Mouse (Mus musculus): ENCODE results near the gene Tmem131. TPM values are rescaled to one million over a fixed set of nuclear protein-coding genes. Genes with fewer than 3 reads are reported as not detected.

Tmem131 gene
- 18.5 and 19.9 TPM in 2 replicates for polyA plus RNA-seq (2016; fragmentation: Nextera tagmentation; extraction: Ambion mirVana)

GRCm38 (mm10) chr1:36943653-36944052, at the start of gene Tmem131:
TSS of gene Tmem131 (minus strand) at chr1:36943666.
- H3K4me1 ChIP-seq = no peaks in the 10 kb centered on the region
- no peak within 1 kb of the TSS for H3K4me2 ChIP-seq (replicated peaks)
- H3K9ac ChIP-seq = no peak within 1 kb of the TSS
- no peaks in the 10 kb centered on the region for H3K9me3 ChIP-seq
- H3K36me3 ChIP-seq = no peaks in the 10 kb centered on the region
- 74% methylated on average over 5 of the region's 5 CpGs for WGBS
- H3K4me3 ChIP-seq = no peak within 1 kb of the TSS
- no peaks in the 10 kb centered on the region for H3K27me3 ChIP-seq
- ATAC-seq (ENCODE audit: insufficient number of reproducible peaks, insufficient read depth, low FRiP score, low TSS enrichment) = no peak
- no peak within 1 kb of the TSS for H3K27ac ChIP-seq

- Histone ChIP-seq H3K9me3 (no peaks in the 10 kb centered on the region), H3K36me3 (no peaks in the 10 kb centered on the region), H3K4me2 (replicated peaks) (no peak overlapping the region), H3K27ac (no peak overlapping the region), H3K4me3 (no peak overlapping the region), H3K9ac (no peak overlapping the region), H3K27me3 (0 out of 2 replicates have a peak, but pooled peaks cover 8% of the 10 kb centered on the region), H3K4me1 (no peaks in the 10 kb centered on the region)
- 78% methylated on average over 6 of the region's 6 CpGs for WGBS
- no peak for ATAC-seq (ENCODE audit: insufficient number of reproducible peaks, insufficient read depth, low FRiP score, low TSS enrichment)
Measured at GRCm38 (mm10) chr1:36988561-36988960, 45.1 kb upstream of the Tmem131 start.

- no peaks in the 10 kb centered on the region for H3K36me3 ChIP-seq
- WGBS = 76% methylated on average over 6 of the region's 6 CpGs
- H3K9me3 ChIP-seq = no peaks in the 10 kb centered on the region
- ATAC-seq (ENCODE audit: insufficient number of reproducible peaks, insufficient read depth, low FRiP score, low TSS enrichment) = no peak
- H3K4me2 ChIP-seq (replicated peaks) = no peak overlapping the region
- no peak overlapping the region for H3K27ac ChIP-seq
- 0 out of 2 replicates have a peak, but pooled peaks cover 8% of the 10 kb centered on the region for H3K27me3 ChIP-seq
- H3K4me1 ChIP-seq = no peaks in the 10 kb centered on the region
- H3K9ac ChIP-seq = no peak overlapping the region
- no peak overlapping the region for H3K4me3 ChIP-seq
Measured at GRCm38 (mm10) chr1:36988161-36988560, 44.7 kb upstream of the Tmem131 start.

GRCm38 (mm10) chr1:36987172-36988148, 44.0 kb upstream of the Tmem131 start:
- H3K9me3 ChIP-seq = no peaks in the 10 kb centered on the region
- no peak for ATAC-seq (ENCODE audit: insufficient number of reproducible peaks, insufficient read depth, low FRiP score, low TSS enrichment)
- WGBS = 76% methylated on average over 10 of the region's 10 CpGs

GRCm38 (mm10) chr1:36986396-36987160, 43.1 kb upstream of the Tmem131 start:
- Histone ChIP-seq H3K9me3 (no peaks in the 10 kb centered on the region), H3K4me2 (replicated peaks) (no peak overlapping the region), H3K36me3 (no peaks in the 10 kb centered on the region), H3K27me3 (0 out of 2 replicates have a peak, but pooled peaks cover 8% of the 10 kb centered on the region), H3K4me3 (no peak overlapping the region), H3K4me1 (no peaks in the 10 kb centered on the region), H3K27ac (no peak overlapping the region), H3K9ac (no peak overlapping the region)
- ATAC-seq (ENCODE audit: insufficient number of reproducible peaks, insufficient read depth, low FRiP score, low TSS enrichment) = no peak
- WGBS = 53% methylated on average over 14 of the region's 14 CpGs

More at GRCm38 (mm10) chr1:36987172-36988148, 44.0 kb upstream of the Tmem131 start:
- H3K4me1 ChIP-seq = no peaks in the 10 kb centered on the region
- H3K27ac ChIP-seq = no peak overlapping the region
- H3K4me3 ChIP-seq = no peak overlapping the region
- no peak overlapping the region for H3K9ac ChIP-seq
- H3K4me2 ChIP-seq (replicated peaks) = no peak overlapping the region
- H3K27me3 ChIP-seq = 0 out of 2 replicates have a peak, but pooled peaks cover 8% of the 10 kb centered on the region
- H3K36me3 ChIP-seq = no peaks in the 10 kb centered on the region

- Histone ChIP-seq H3K4me1 (no peaks in the 10 kb centered on the region), H3K4me3 (no peak overlapping the region), H3K9me3 (no peaks in the 10 kb centered on the region), H3K27me3 (0 out of 2 replicates have a peak, but pooled peaks cover 8% of the 10 kb centered on the region), H3K9ac (no peak overlapping the region), H3K4me2 (replicated peaks) (no peak overlapping the region), H3K36me3 (no peaks in the 10 kb centered on the region), H3K27ac (no peak overlapping the region)
- no peak for ATAC-seq (ENCODE audit: insufficient number of reproducible peaks, insufficient read depth, low FRiP score, low TSS enrichment)
- WGBS = 40% methylated on average over 6 of the region's 6 CpGs
Measured at GRCm38 (mm10) chr1:36985896-36986295, 42.4 kb upstream of the Tmem131 start.

GRCm38 (mm10) chr1:36984406-36984805, 40.9 kb upstream of the Tmem131 start:
- Histone ChIP-seq H3K9me3 (no peaks in the 10 kb centered on the region), H3K4me1 (no peaks in the 10 kb centered on the region), H3K27ac (no peak overlapping the region), H3K9ac (no peak overlapping the region), H3K4me3 (no peak overlapping the region), H3K27me3 (0 out of 2 replicates have a peak, but pooled peaks cover 8% of the 10 kb centered on the region), H3K4me2 (replicated peaks) (no peak overlapping the region), H3K36me3 (no peaks in the 10 kb centered on the region)
- ATAC-seq (ENCODE audit: insufficient number of reproducible peaks, insufficient read depth, low FRiP score, low TSS enrichment) = no peak
- WGBS = 31% methylated on average over 6 of the region's 6 CpGs

- Histone ChIP-seq H3K27me3 (0 out of 2 replicates have a peak, but pooled peaks cover 8% of the 10 kb centered on the region), H3K9ac (no peak overlapping the region), H3K4me3 (no peak overlapping the region), H3K4me1 (no peaks in the 10 kb centered on the region), H3K36me3 (no peaks in the 10 kb centered on the region), H3K4me2 (replicated peaks) (no peak overlapping the region), H3K9me3 (no peaks in the 10 kb centered on the region), H3K27ac (no peak overlapping the region)
- no peak for ATAC-seq (ENCODE audit: insufficient number of reproducible peaks, insufficient read depth, low FRiP score, low TSS enrichment)
- WGBS = 19% methylated on average over 4 of the region's 4 CpGs
Measured at GRCm38 (mm10) chr1:36983754-36984153, 40.3 kb upstream of the Tmem131 start.

- no peak for ATAC-seq (ENCODE audit: insufficient number of reproducible peaks, insufficient read depth, low FRiP score, low TSS enrichment)
- Histone ChIP-seq H3K27ac (no peak overlapping the region), H3K9me3 (no peaks in the 10 kb centered on the region), H3K27me3 (0 out of 2 replicates have a peak, but pooled peaks cover 8% of the 10 kb centered on the region), H3K4me1 (no peaks in the 10 kb centered on the region), H3K36me3 (no peaks in the 10 kb centered on the region), H3K4me3 (no peak overlapping the region), H3K4me2 (replicated peaks) (no peak overlapping the region), H3K9ac (no peak overlapping the region)
- 86% methylated on average over 9 of the region's 9 CpGs for WGBS
Measured at GRCm38 (mm10) chr1:36982191-36982961, 38.9 kb upstream of the Tmem131 start.

GRCm38 (mm10) chr1:36976770-36977169, 33.3 kb upstream of the Tmem131 start:
- Histone ChIP-seq H3K9ac (no peak overlapping the region), H3K4me1 (no peaks in the 10 kb centered on the region), H3K9me3 (no peaks in the 10 kb centered on the region), H3K4me3 (no peak overlapping the region), H3K27me3 (no peaks in the 10 kb centered on the region), H3K27ac (no peak overlapping the region), H3K36me3 (no peaks in the 10 kb centered on the region), H3K4me2 (replicated peaks) (no peak overlapping the region)
- WGBS = 89% methylated on average over 4 of the region's 4 CpGs
- ATAC-seq (ENCODE audit: insufficient number of reproducible peaks, insufficient read depth, low FRiP score, low TSS enrichment) = no peak

All from embryonic facial prominence, embryonic 12.5 days (tissue).